Mouse (Mus musculus): ENCODE measurements at regions not wholly inside any gene's neighbourhood (a gene's known extent, or its start where the extent isn't known, plus 50 kb on each side); places are given as distances from the start of the nearest gene placed in this dataset.

DNA sequence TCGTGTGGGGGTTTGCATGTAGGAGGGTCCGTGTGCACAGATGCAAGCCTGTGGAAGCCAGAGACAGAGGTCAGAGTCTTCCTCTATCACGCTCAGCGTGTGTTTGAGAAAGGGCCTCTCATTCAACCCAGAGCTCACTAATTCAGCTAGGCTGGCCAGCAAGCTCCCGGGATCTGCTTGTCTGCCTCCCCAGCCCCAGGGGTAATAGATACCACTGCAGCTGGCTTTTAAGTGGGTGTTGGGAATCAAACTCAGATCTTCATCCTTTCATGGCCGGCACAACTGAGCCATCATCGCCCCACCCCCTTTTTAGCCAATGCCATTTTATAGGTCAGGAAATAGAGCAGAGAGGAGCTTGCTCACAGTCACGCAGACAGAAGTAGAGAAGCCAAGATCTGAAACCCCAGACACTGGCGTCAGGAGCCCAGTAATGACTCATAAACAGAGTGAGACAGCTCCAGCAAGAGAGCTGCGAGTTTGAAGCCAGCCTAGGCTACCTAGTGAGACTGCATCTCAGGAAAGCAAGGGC lies 80.3 kb downstream of the 1700001O22Rik start:
- Histone ChIP-seq H3K9me3 (ENCODE audit: control insufficient read depth) (no peaks in the 10 kb centered on the region), H3K4me1 (replicated peaks; ENCODE audit: control insufficient read depth, insufficient read depth, low read length) (peaks cover 15% of the 10 kb centered on the region), H3K36me3 (ENCODE audit: control insufficient read depth, insufficient read depth) (no peaks in the 10 kb centered on the region), H3K4me3 (ENCODE audit: low read depth, low read length) (no peak overlapping the region), H3K27me3 (replicated peaks; ENCODE audit: control insufficient read depth, insufficient read depth, low read length) (no peaks in the 10 kb centered on the region), H3K9ac (ENCODE audit: low read depth, low read length) (no peak overlapping the region), H3K4me2 (replicated peaks; ENCODE audit: low read depth) (no peak overlapping the region), H3K27ac (ENCODE audit: low read depth, low read length) (peak overlapping the region; percentile 54; the same call in 1 of the 2 replicates)
- WGBS, result 39% methylated on average over 10 of the region's 10 CpGs
- TF ChIP-seq CTCF (IDR thresholded peaks at IDR 0.05; ENCODE audit: low read depth), result no peak
- no peak for ATAC-seq

DNA sequence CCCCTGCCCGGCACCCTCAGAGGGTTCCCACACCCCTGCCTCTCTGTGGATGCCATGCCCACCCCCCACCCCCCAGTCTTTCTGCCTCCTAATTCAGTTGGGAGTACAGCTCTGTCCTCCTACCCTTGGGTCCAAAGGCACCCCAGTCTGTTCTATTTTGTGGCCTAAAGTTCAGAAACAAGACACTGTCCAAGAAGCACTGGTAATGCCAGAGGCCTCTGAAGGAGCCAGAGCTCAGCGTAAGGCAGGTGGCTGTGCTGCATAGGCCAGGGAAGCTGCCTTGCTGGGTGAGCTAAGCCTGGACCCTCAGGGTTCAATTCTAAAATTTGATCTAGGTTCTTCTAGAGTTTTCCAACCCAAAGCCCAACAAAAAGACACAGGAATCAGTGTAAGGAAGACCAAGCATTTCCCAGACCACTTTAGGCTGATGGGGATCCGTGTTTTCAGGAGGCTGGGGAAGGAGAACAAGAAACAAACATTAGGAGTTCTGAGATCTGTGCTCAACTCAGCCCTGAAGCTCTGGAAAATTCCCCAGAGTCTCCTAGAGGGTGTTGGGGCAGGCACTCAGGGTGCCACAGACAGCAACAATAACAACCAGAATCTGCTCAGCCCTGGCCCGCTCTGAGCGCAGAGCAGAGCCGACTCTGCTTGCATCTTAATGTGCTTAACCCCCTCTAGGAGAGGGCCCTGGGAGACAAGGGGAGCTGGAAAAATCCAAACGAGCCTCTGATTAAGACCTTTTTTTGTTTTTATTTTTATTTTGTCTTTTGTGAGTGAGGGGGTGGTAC lies 81.0 kb downstream of the 1700001O22Rik start:
- no peaks in the 10 kb centered on the region for H3K9me3 ChIP-seq (ENCODE audit: control insufficient read depth)
- H3K27me3 ChIP-seq (replicated peaks; ENCODE audit: control insufficient read depth, insufficient read depth, low read length), result no peaks in the 10 kb centered on the region
- WGBS, result 49% methylated on average over 7 of the region's 7 CpGs
- peaks cover 15% of the 10 kb centered on the region for H3K4me1 ChIP-seq (replicated peaks; ENCODE audit: control insufficient read depth, insufficient read depth, low read length)
- no peak overlapping the region for H3K4me2 ChIP-seq (replicated peaks; ENCODE audit: low read depth)
- no peak overlapping the region for H3K4me3 ChIP-seq (ENCODE audit: low read depth, low read length)
- H3K27ac ChIP-seq (ENCODE audit: low read depth, low read length), result peak overlapping the region; percentile 54
- 0 out of 2 replicates have a peak overlapping the region, but pooled peaks have one; percentile 11 for H3K9ac ChIP-seq (ENCODE audit: low read depth, low read length)
- H3K36me3 ChIP-seq (ENCODE audit: control insufficient read depth, insufficient read depth), result no peaks in the 10 kb centered on the region
- no peak for TF ChIP-seq CTCF (IDR thresholded peaks at IDR 0.05; ENCODE audit: low read depth)
- no peak for ATAC-seq

DNA sequence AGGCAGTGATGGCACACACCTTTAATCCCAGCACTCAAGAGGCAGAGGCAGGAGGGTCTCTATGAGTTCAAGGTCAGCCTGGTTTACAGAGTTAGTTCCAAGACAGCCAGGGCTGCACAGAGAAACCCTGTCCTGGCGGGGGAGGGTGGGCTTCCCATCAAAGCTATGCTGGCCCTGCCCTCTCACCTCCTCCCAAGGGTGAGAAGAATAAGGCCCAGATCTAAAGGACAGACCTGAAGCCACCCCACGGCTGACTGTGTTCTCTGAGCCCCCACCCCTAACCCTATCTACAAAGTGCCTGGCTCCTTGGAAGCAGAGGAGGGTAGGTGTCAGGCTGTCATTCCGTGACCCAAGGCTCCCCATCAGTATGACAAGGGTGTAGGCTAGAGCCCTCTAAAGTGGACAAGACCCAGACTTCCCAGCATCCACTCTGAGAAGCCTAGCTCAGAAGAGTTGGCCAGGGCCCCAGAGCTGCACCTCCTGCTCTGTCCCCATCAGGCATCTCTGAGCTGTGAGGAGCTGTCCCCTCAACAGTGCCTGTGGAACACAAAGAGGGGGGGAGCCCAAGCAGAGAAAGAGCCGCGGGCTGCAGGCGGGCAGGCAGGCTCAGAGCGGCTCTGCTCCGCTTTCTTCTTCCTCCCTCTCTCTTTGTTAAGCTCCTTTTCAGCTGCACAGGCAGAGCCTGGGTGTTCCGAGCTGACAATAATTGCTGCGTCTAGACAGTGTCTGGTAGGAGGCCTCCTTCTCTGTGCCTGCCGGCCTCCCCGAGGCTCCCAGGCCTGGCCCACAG lies 81.8 kb downstream of the 1700001O22Rik start:
- H3K4me3 ChIP-seq (ENCODE audit: low read depth, low read length), result no peak overlapping the region
- 0 out of 2 replicates have a peak overlapping the region, but pooled peaks have one; percentile 11 for H3K9ac ChIP-seq (ENCODE audit: low read depth, low read length)
- H3K36me3 ChIP-seq (ENCODE audit: control insufficient read depth, insufficient read depth), result no peaks in the 10 kb centered on the region
- TF ChIP-seq CTCF (IDR thresholded peaks at IDR 0.05; ENCODE audit: low read depth), result no peak
- peak overlapping the region; percentile 54; the same call in 1 of the 2 replicates for H3K27ac ChIP-seq (ENCODE audit: low read depth, low read length)
- H3K4me2 ChIP-seq (replicated peaks; ENCODE audit: low read depth), result no peak overlapping the region
- H3K9me3 ChIP-seq (ENCODE audit: control insufficient read depth), result no peaks in the 10 kb centered on the region
- no peaks in the 10 kb centered on the region for H3K27me3 ChIP-seq (replicated peaks; ENCODE audit: control insufficient read depth, insufficient read depth, low read length)
- WGBS, result 43% methylated on average over 12 of the region's 12 CpGs
- peaks cover 21% of the 10 kb centered on the region for H3K4me1 ChIP-seq (replicated peaks; ENCODE audit: control insufficient read depth, insufficient read depth, low read length)
- ATAC-seq, result no peak

DNA sequence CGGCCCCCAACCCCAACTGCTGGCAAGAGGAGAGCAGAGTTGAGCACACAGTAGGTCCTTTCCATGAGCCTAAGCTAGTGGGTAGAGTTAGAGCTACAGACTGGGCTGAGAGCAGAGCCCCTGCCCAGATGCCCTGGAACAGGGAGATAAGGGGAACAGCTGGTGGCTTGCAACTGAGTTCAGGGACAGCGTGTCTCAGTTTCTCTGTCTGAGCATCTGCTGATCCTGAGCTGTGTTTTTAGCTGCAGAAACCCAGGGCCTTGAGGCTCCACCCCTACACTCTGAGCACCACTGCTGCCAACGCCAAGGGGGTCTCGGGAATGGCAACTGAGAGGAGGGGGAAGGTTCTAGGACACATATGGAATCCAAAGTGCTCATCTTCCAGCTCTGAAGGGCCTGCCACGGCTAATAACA lies 82.4 kb downstream of the 1700001O22Rik start:
- H3K4me3 ChIP-seq (ENCODE audit: low read depth, low read length), result no peak overlapping the region
- no peak overlapping the region for H3K4me2 ChIP-seq (replicated peaks; ENCODE audit: low read depth)
- peaks cover 22% of the 10 kb centered on the region for H3K4me1 ChIP-seq (replicated peaks; ENCODE audit: control insufficient read depth, insufficient read depth, low read length)
- no peaks in the 10 kb centered on the region for H3K9me3 ChIP-seq (ENCODE audit: control insufficient read depth)
- WGBS, result 87% methylated on average over 5 of the region's 5 CpGs
- H3K36me3 ChIP-seq (ENCODE audit: control insufficient read depth, insufficient read depth), result no peaks in the 10 kb centered on the region
- no peak overlapping the region for H3K9ac ChIP-seq (ENCODE audit: low read depth, low read length)
- no peak for TF ChIP-seq CTCF (IDR thresholded peaks at IDR 0.05; ENCODE audit: low read depth)
- no peak for ATAC-seq
- no peak overlapping the region for H3K27ac ChIP-seq (ENCODE audit: low read depth, low read length)
- no peaks in the 10 kb centered on the region for H3K27me3 ChIP-seq (replicated peaks; ENCODE audit: control insufficient read depth, insufficient read depth, low read length)

DNA sequence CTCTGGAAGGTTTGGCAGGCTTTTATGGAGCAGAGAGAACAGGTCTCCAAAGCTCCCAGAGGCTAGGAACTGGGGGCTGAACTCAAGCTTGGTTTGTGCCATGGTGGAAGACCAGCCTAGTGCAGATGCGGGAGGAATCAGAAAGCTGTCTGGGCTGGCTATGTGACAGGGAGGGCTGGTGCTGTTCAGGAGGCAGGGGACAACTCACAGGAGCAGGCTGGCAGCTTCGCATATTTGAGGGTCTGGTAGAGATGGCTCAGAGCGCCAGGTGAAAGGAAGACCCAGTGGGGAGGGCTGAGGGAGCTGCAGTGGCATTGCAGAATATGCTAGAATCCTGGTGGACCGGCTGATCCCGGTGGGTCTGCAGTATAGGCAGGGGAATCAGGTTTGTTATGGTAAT lies 83.2 kb downstream of the 1700001O22Rik start:
- Histone ChIP-seq H3K27me3 (replicated peaks; ENCODE audit: control insufficient read depth, insufficient read depth, low read length) (no peaks in the 10 kb centered on the region), H3K36me3 (ENCODE audit: control insufficient read depth, insufficient read depth) (no peaks in the 10 kb centered on the region), H3K4me1 (replicated peaks; ENCODE audit: control insufficient read depth, insufficient read depth, low read length) (peaks cover 22% of the 10 kb centered on the region), H3K4me3 (ENCODE audit: low read depth, low read length) (no peak overlapping the region), H3K4me2 (replicated peaks; ENCODE audit: low read depth) (peak overlapping the region; percentile 65), H3K9ac (ENCODE audit: low read depth, low read length) (0 out of 2 replicates have a peak overlapping the region, but pooled peaks have one; percentile 7), H3K27ac (ENCODE audit: low read depth, low read length) (peak overlapping the region; percentile 83), H3K9me3 (ENCODE audit: control insufficient read depth) (no peaks in the 10 kb centered on the region)
- TF ChIP-seq CTCF (IDR thresholded peaks at IDR 0.05; ENCODE audit: low read depth), result no peak
- ATAC-seq, result no peak
- 65% methylated on average over 5 of the region's 5 CpGs for WGBS

All from intestine, postnatal 0 days (tissue).